Mouse (Mus musculus): ENCODE measurements at regions not wholly inside any gene's neighbourhood (a gene's known extent, or its start where the extent isn't known, plus 50 kb on each side); places are given as distances from the start of the nearest gene placed in this dataset.

GRCm38 (mm10) chr14:103900817-103901216 lies 56.6 kb upstream of the Ednrb start:
- 67% methylated on average over 2 of the region's 2 CpGs for WGBS
- no peak overlapping the region for H3K27ac ChIP-seq
- H3K27me3 ChIP-seq: no peaks in the 10 kb centered on the region
- H3K4me2 ChIP-seq (replicated peaks): no peak overlapping the region
- H3K36me3 ChIP-seq: no peaks in the 10 kb centered on the region
- H3K9me3 ChIP-seq (replicated peaks): no peaks in the 10 kb centered on the region
- no peak for ATAC-seq (ENCODE audit: low FRiP score)
- no peak overlapping the region for H3K9ac ChIP-seq
- no peak overlapping the region for H3K4me3 ChIP-seq
- H3K4me1 ChIP-seq: peaks cover 13% of the 10 kb centered on the region; the same call in 1 of the 2 replicates

DNA sequence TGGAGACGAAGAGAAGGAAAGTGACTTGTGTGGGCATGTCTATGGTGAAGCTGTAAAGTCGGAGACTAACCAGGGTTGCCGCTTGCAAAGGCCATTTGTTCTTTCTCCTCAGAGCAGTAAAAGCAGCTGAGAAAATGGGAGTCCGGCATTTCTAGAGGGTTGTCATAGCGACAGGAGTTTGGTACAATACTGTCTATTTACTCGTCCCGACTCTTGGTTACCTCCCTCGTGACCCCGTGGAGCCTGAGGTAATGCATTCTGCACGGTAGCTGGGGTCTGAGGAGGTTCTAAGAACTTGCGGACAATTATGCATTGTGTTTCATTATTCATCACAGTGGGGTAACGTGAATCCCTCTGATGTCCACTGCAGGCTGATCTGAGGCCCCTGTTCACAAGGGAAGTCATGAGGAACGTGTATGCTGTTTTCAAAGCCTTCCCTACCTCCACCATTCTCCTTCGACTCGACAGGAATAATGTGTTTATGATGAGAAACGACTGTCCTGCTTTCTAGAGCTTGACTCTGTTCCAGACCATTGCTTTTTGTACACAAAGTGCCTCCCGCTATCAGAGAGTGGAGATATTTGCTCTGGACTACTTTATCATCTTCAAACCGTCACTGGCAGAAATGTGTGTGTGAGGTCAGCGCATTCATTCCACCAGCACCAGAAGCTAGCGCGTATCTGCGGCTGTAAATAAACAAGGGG lies 55.1 kb upstream of the Ednrb start:
- Histone ChIP-seq H3K27ac (peak overlapping the region; percentile 79), H3K9ac (0 out of 2 replicates have a peak overlapping the region, but pooled peaks have one; percentile 25), H3K9me3 (replicated peaks) (no peaks in the 10 kb centered on the region), H3K4me2 (replicated peaks) (peak overlapping the region; percentile 57), H3K36me3 (no peaks in the 10 kb centered on the region), H3K4me1 (peaks cover 13% of the 10 kb centered on the region; the same call in 1 of the 2 replicates), H3K4me3 (peak overlapping the region; percentile 29), H3K27me3 (no peaks in the 10 kb centered on the region)
- ATAC-seq (ENCODE audit: low FRiP score): peak; percentile 97
- 7% methylated on average over 22 of the region's 22 CpGs for WGBS

DNA sequence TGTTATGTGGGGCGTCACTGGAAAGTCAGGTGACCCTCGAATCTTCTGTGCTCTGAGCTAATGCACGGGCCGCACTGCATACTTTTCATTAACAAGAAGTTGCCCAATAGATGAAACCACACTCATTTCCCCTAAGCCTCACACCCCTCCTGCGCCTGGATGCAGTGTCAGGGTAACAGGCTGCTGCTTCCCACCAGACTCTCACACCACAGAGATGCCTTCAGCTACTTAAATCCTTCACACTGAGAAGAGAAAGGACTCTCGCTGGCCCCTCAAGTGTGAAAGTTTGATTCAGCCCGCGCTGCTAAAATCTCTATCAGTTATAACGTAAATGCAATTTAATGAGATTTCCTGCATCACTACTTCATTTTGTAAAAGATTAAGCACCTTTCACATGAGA lies 54.5 kb upstream of the Ednrb start:
- peak overlapping the region; percentile 57 for H3K4me2 ChIP-seq (replicated peaks)
- no peaks in the 10 kb centered on the region for H3K27me3 ChIP-seq
- peak overlapping the region; percentile 79 for H3K27ac ChIP-seq
- H3K9me3 ChIP-seq (replicated peaks): no peaks in the 10 kb centered on the region
- no peaks in the 10 kb centered on the region for H3K36me3 ChIP-seq
- no peak overlapping the region for H3K9ac ChIP-seq
- peaks cover 13% of the 10 kb centered on the region; the same call in 1 of the 2 replicates for H3K4me1 ChIP-seq
- ATAC-seq (ENCODE audit: low FRiP score): peak; percentile 85
- peak overlapping the region; percentile 29 for H3K4me3 ChIP-seq
- 11% methylated on average over 9 of the region's 9 CpGs for WGBS

- Histone ChIP-seq H3K27me3 (no peaks in the 10 kb centered on the region), H3K27ac (no peak overlapping the region), H3K36me3 (no peaks in the 10 kb centered on the region), H3K4me1 (peaks cover 13% of the 10 kb centered on the region; the same call in 1 of the 2 replicates), H3K4me3 (no peak overlapping the region), H3K9me3 (replicated peaks) (no peaks in the 10 kb centered on the region), H3K9ac (no peak overlapping the region), H3K4me2 (replicated peaks) (no peak overlapping the region)
- ATAC-seq (ENCODE audit: low FRiP score): no peak
- WGBS: 95% methylated on average over 7 of the region's 7 CpGs
Observed at GRCm38 (mm10) chr14:103895261-103895660, 51.1 kb upstream of the Ednrb start.
